ENCODE assay signal across 19 mouse cellular contexts in genomic region chr4:89306798-89307365, GRCm38 (mm10). TPM values are rescaled to one million over a fixed set of nuclear protein-coding genes. Genes with fewer than 3 reads are reported as not detected.
A peak's percentile ranks its signal among the peaks of the same experiment; 100 is the strongest.
DNase-seq lines count a peak whose midpoint lies in the region; ATAC-seq and TF ChIP-seq lines count a peak whose summit lies in the region.
"Had no signal": no experiment of that assay in that cellular context is flagged by ENCODE, and none has a peak within 500 bp of the region (broad histone marks: within the 10 kb centered on the region; RNA-seq: fewer than 3 reads in every experiment).

No protein-coding gene starts in this region.

- no peak overlapping the region for H3K4me3 ChIP-seq in heart, embryonic 13.5 days
- H3K4me3 ChIP-seq in testis, adult 2 months (ENCODE audit: control insufficient read depth, low read depth, low read length) = peak overlapping the region; percentile 11
- no peak overlapping the region for H3K4me3 ChIP-seq in kidney, embryonic 14.5 days (ENCODE audit: low read length)
- H3K4me3 ChIP-seq: embryonic facial prominence, embryonic 13.5 days; hindbrain, embryonic 13.5 days; layer of hippocampus, adult 2 months; midbrain, embryonic 15.5 days; neural tube, embryonic 12.5 days had no signal

- intact Hi-C loops in heart, postnatal 36 days (cut with DNase I) = no loop called here

- DNase-seq in heart, postnatal 36 days = no peak
- DNase-seq in testis, postnatal 14 days (ENCODE audit: low spot score) = no peak
- peak; percentile 53 for DNase-seq in induced T-regulatory cell, adult 2 months (ENCODE audit: low read depth)
- no peak for DNase-seq in frontal cortex, postnatal 36 days (ENCODE audit: low spot score in 2 of 2)
- DNase-seq: adrenal gland, postnatal 10 days; cerebellum, adult 9-11 months; kidney, adult 9 months had no signal

- no peak for TF ChIP-seq CTCF in testis, adult 2 months (IDR thresholded peaks at IDR 0.05; ENCODE audit: control insufficient read depth, insufficient read depth, insufficient replicate concordance, low read depth, low read length)

- no peak overlapping the region for H3K9ac ChIP-seq in heart, embryonic 13.5 days
- H3K9ac ChIP-seq in kidney, embryonic 14.5 days (ENCODE audit: low read depth, low read length) = no peak overlapping the region
- H3K9ac ChIP-seq: embryonic facial prominence, embryonic 13.5 days; hindbrain, embryonic 13.5 days; midbrain, embryonic 15.5 days; neural tube, embryonic 12.5 days had no signal

- 0 out of 2 replicates have a peak overlapping the region, but pooled peaks have one; percentile 11 for H3K4me2 ChIP-seq in heart, embryonic 13.5 days
- no peak overlapping the region for H3K4me2 ChIP-seq in kidney, embryonic 14.5 days (replicated peaks; ENCODE audit: low read depth, low read length)
- H3K4me2 ChIP-seq: embryonic facial prominence, embryonic 13.5 days; hindbrain, embryonic 13.5 days; midbrain, embryonic 15.5 days; neural tube, embryonic 12.5 days had no signal

- 3% methylated on average over 25 of the region's 25 CpGs for WGBS in heart, embryonic 13.5 days
- 0% methylated on average over 24 of the region's 25 CpGs for WGBS in kidney, embryonic 14.5 days

- no peaks in the 10 kb centered on the region for H3K9me3 ChIP-seq in heart, embryonic 13.5 days
- no peaks in the 10 kb centered on the region for H3K9me3 ChIP-seq in kidney, embryonic 14.5 days (ENCODE audit: control insufficient read depth, low read length)
- H3K9me3 ChIP-seq: embryonic facial prominence, embryonic 13.5 days; hindbrain, embryonic 13.5 days; midbrain, embryonic 15.5 days; neural tube, embryonic 12.5 days had no signal

- peaks cover 90% of the 10 kb centered on the region for H3K27me3 ChIP-seq in heart, embryonic 13.5 days (replicated peaks)
- no peaks in the 10 kb centered on the region for H3K27me3 ChIP-seq in testis, adult 2 months (ENCODE audit: control insufficient read depth, insufficient read depth, low read length)
- H3K27me3 ChIP-seq in kidney, embryonic 14.5 days (ENCODE audit: control insufficient read depth, insufficient read depth, low read length) = peaks cover 96% of the 10 kb centered on the region
- H3K27me3 ChIP-seq: Patski had no signal

- H3K36me3 ChIP-seq in heart, embryonic 13.5 days = no peaks in the 10 kb centered on the region
- H3K36me3 ChIP-seq in testis, adult 2 months (ENCODE audit: control insufficient read depth, insufficient read depth, low read length) = no peaks in the 10 kb centered on the region
- H3K36me3 ChIP-seq in kidney, embryonic 14.5 days (ENCODE audit: control insufficient read depth, insufficient read depth, low read length) = no peaks in the 10 kb centered on the region
- H3K36me3 ChIP-seq: embryonic facial prominence, embryonic 13.5 days; hindbrain, embryonic 13.5 days; midbrain, embryonic 15.5 days; neural tube, embryonic 12.5 days had no signal

- TF ChIP-seq POLR2A in testis, adult 2 months (IDR thresholded peaks at IDR 0.05; ENCODE audit: control insufficient read depth, low read depth, low read length) = no peak

- ATAC-seq in heart, embryonic 13.5 days (ENCODE audit: extremely low read depth, insufficient number of reproducible peaks, low FRiP score, low TSS enrichment) = no peak
- no peak for ATAC-seq in kidney, embryonic 14.5 days (ENCODE audit: low FRiP score, low TSS enrichment)
- ATAC-seq: midbrain, embryonic 15.5 days; Patski had no signal

- H3K27ac ChIP-seq in heart, embryonic 13.5 days (replicated peaks) = no peak overlapping the region
- H3K27ac ChIP-seq in testis, adult 2 months (ENCODE audit: control insufficient read depth, insufficient read depth, low read depth, low read length) = no peak overlapping the region
- H3K27ac ChIP-seq in kidney, embryonic 14.5 days (ENCODE audit: low read depth, low read length) = no peak overlapping the region
- H3K27ac ChIP-seq: embryonic facial prominence, embryonic 13.5 days; hindbrain, embryonic 13.5 days; layer of hippocampus, adult 2 months; midbrain, embryonic 15.5 days; neural tube, embryonic 12.5 days had no signal

- H3K4me1 ChIP-seq in heart, embryonic 13.5 days = peaks cover 17% of the 10 kb centered on the region
- peaks cover 4% of the 10 kb centered on the region for H3K4me1 ChIP-seq in testis, adult 2 months (ENCODE audit: control insufficient read depth, insufficient read depth, low read length)
- 0 out of 2 replicates have a peak, but pooled peaks cover 6% of the 10 kb centered on the region for H3K4me1 ChIP-seq in kidney, embryonic 14.5 days (ENCODE audit: control insufficient read depth, insufficient read depth, low read length)
- H3K4me1 ChIP-seq: neural tube, embryonic 12.5 days had no signal

RNA-seq across cellular contexts. Expression of gene Cdkn2b, which starts 4.0 kb away (rescaled TPM):
- polyA plus RNA-seq in heart, embryonic 13.5 days (2015; fragmentation: Nextera tagmentation; extraction: Ambion mirVana) = 0.75 and 1.1 TPM in 2 replicates
- total RNA-seq in heart, postnatal 36 days (2021) = under 1 TPM; 0.50 to 0.76 TPM
- 7.8 and 8.2 TPM in 2 replicates for polyA plus RNA-seq in testis, adult 2 months (2012; rRNA removed)
- polyA plus RNA-seq in kidney, embryonic 14.5 days (2014; fragmentation: Nextera tagmentation; extraction: Ambion mirVana) = 0.55 and 1.2 TPM in 2 replicates

RNA-seq across cellular contexts. Expression of gene Cdkn2a, which starts 12.4 kb away (rescaled TPM):
- not detected in 2 replicates for polyA plus RNA-seq in heart, embryonic 13.5 days (2015; fragmentation: Nextera tagmentation; extraction: Ambion mirVana)
- total RNA-seq in heart, postnatal 36 days (2021) = not detected
- polyA plus RNA-seq in testis, adult 2 months (2012; rRNA removed) = 13.3 and 15.0 TPM in 2 replicates
- polyA plus RNA-seq in kidney, embryonic 14.5 days (2014; fragmentation: Nextera tagmentation; extraction: Ambion mirVana) = not detected in 2 replicates
- total RNA-seq: layer of hippocampus, adult 2 months had no signal
- polyA plus RNA-seq: embryonic facial prominence, embryonic 13.5 days; forebrain, embryonic 11.5 days; hindbrain, embryonic 13.5 days; lung, embryonic 16.5 days; midbrain, embryonic 15.5 days; neural tube, embryonic 12.5 days; stomach, embryonic 16.5 days had no signal

Comparison
In these comparisons a context has a peak if more than half of its experiments do, and no peak if none do; other contexts are left out.
1. RNA of gene Cdkn2a, which starts 12.4 kb away (polyA plus RNA-seq): 13.3 to 15.0 TPM in testis, adult 2 months; not detected in kidney, embryonic 14.5 days and not detected in heart, embryonic 13.5 days; every median in the first group is over 10 times any median in the second.